Mouse (Mus musculus) layer of hippocampus, adult 9-10 months (tissue): Measurements from ENCODE around the gene Wasf2.
"Not testable (repeated sequence)": the region's sequence is repeated elsewhere in the genome, so short reads cannot be mapped to it uniquely, and the experiment has no call there.

Source experiments
- DNase-seq: peaks from one replicate; pipeline ENCODE4 v3.0.0; 2022; ENCODE audit warnings: low spot score

Gene Wasf2

GRCm38 (mm10) chr4:133129931-133130889, at the start of gene Wasf2:
TSS of gene Wasf2 (plus strand) at chr4:133130505.
- peak; percentile 92 for DNase-seq

GRCm38 (mm10) chr4:133080862-133081261, 49.4 kb upstream of the Wasf2 start:
- no peak for DNase-seq

GRCm38 (mm10) chr4:133082216-133082773, 48.0 kb upstream of the Wasf2 start:
- DNase-seq = no peak

GRCm38 (mm10) chr4:133083991-133084861, 46.1 kb upstream of the Wasf2 start:
- no peak for DNase-seq

- no peak for DNase-seq
Measured at GRCm38 (mm10) chr4:133085011-133085782, 45.1 kb upstream of the Wasf2 start.

GRCm38 (mm10) chr4:133085783-133086342, 44.4 kb upstream of the Wasf2 start:
- DNase-seq = no peak

- DNase-seq = no peak
Measured at GRCm38 (mm10) chr4:133087177-133087714, 43.1 kb upstream of the Wasf2 start.

- no peak for DNase-seq
Measured at GRCm38 (mm10) chr4:133087835-133088234, 42.5 kb upstream of the Wasf2 start.

GRCm38 (mm10) chr4:133089319-133089718, 41.0 kb upstream of the Wasf2 start:
- no peak for DNase-seq

GRCm38 (mm10) chr4:133089802-133090201, 40.5 kb upstream of the Wasf2 start:
- DNase-seq = no peak

GRCm38 (mm10) chr4:133090276-133090719, 40.0 kb upstream of the Wasf2 start:
- no peak for DNase-seq

GRCm38 (mm10) chr4:133090720-133091458, 39.4 kb upstream of the Wasf2 start:
- DNase-seq = no peak

- no peak for DNase-seq
Measured at GRCm38 (mm10) chr4:133091459-133091785, 38.9 kb upstream of the Wasf2 start.

- no peak for DNase-seq
Measured at GRCm38 (mm10) chr4:133092453-133092901, 37.8 kb upstream of the Wasf2 start.

GRCm38 (mm10) chr4:133093056-133093455, 37.2 kb upstream of the Wasf2 start:
- DNase-seq = no peak

- DNase-seq = no peak
Measured at GRCm38 (mm10) chr4:133093481-133094033, 36.7 kb upstream of the Wasf2 start.

- no peak for DNase-seq
Measured at GRCm38 (mm10) chr4:133094255-133094654, 36.0 kb upstream of the Wasf2 start.

GRCm38 (mm10) chr4:133094936-133095733, 35.2 kb upstream of the Wasf2 start:
- DNase-seq = no peak

- DNase-seq = not testable (repeated sequence)
Measured at GRCm38 (mm10) chr4:133095734-133096065, 34.6 kb upstream of the Wasf2 start.
